Mouse (Mus musculus): ENCODE measurements around the gene Cacnb2. TPM values are rescaled to one million over a fixed set of nuclear protein-coding genes. Genes with fewer than 3 reads are reported as not detected.

The Cacnb2 gene
- polyA plus RNA-seq, 1 experiment: not detected

- Histone ChIP-seq H3K4me3 (ENCODE audit: insufficient read depth, low read depth, low read length) (no peak overlapping the region), H3K4me1 (ENCODE audit: control insufficient read depth, insufficient read depth, insufficient read length, low read length) (no peaks in the 10 kb centered on the region), H3K27ac (replicated peaks; ENCODE audit: low read depth, low read length) (no peak overlapping the region)
These were observed 172.1 kb downstream of the Cacnb2 start for GRCm38 (mm10) chr2:14774857-14775495.

GRCm38 (mm10) chr2:14787983-14788382 lies 185.1 kb downstream of the Cacnb2 start:
- H3K4me3 ChIP-seq (ENCODE audit: insufficient read depth, low read depth, low read length): no peak overlapping the region
- H3K27ac ChIP-seq (replicated peaks; ENCODE audit: low read depth, low read length): no peak overlapping the region
- no peaks in the 10 kb centered on the region for H3K4me1 ChIP-seq (ENCODE audit: control insufficient read depth, insufficient read depth, insufficient read length, low read length)

GRCm38 (mm10) chr2:14801446-14802046 lies 198.7 kb downstream of the Cacnb2 start:
- Histone ChIP-seq H3K4me3 (ENCODE audit: insufficient read depth, low read depth, low read length) (no peak overlapping the region), H3K4me1 (ENCODE audit: control insufficient read depth, insufficient read depth, insufficient read length, low read length) (no peaks in the 10 kb centered on the region), H3K27ac (replicated peaks; ENCODE audit: low read depth, low read length) (no peak overlapping the region)

GRCm38 (mm10) chr2:14807650-14808347 lies 204.9 kb downstream of the Cacnb2 start:
- Histone ChIP-seq H3K4me3 (ENCODE audit: insufficient read depth, low read depth, low read length) (no peak overlapping the region), H3K4me1 (ENCODE audit: control insufficient read depth, insufficient read depth, insufficient read length, low read length) (no peaks in the 10 kb centered on the region), H3K27ac (replicated peaks; ENCODE audit: low read depth, low read length) (no peak overlapping the region)

- no peaks in the 10 kb centered on the region for H3K4me1 ChIP-seq (ENCODE audit: control insufficient read depth, insufficient read depth, insufficient read length, low read length)
- H3K27ac ChIP-seq (replicated peaks; ENCODE audit: low read depth, low read length): no peak overlapping the region
- H3K4me3 ChIP-seq (ENCODE audit: insufficient read depth, low read depth, low read length): no peak overlapping the region
These were observed 212.1 kb downstream of the Cacnb2 start for GRCm38 (mm10) chr2:14814977-14815376.

GRCm38 (mm10) chr2:14818651-14819050 lies 215.8 kb downstream of the Cacnb2 start:
- Histone ChIP-seq H3K27ac (replicated peaks; ENCODE audit: low read depth, low read length) (no peak overlapping the region), H3K4me1 (ENCODE audit: control insufficient read depth, insufficient read depth, insufficient read length, low read length) (peaks cover 3% of the 10 kb centered on the region; the same call in 1 of the 2 replicates), H3K4me3 (ENCODE audit: insufficient read depth, low read depth, low read length) (no peak overlapping the region)

GRCm38 (mm10) chr2:14820946-14821345 lies 218.1 kb downstream of the Cacnb2 start:
- Histone ChIP-seq H3K27ac (replicated peaks; ENCODE audit: low read depth, low read length) (no peak overlapping the region), H3K4me1 (ENCODE audit: control insufficient read depth, insufficient read depth, insufficient read length, low read length) (peaks cover 3% of the 10 kb centered on the region; the same call in 1 of the 2 replicates), H3K4me3 (ENCODE audit: insufficient read depth, low read depth, low read length) (no peak overlapping the region)

GRCm38 (mm10) chr2:14823105-14823504 lies 220.2 kb downstream of the Cacnb2 start:
- H3K27ac ChIP-seq (replicated peaks; ENCODE audit: low read depth, low read length): peak overlapping the region; percentile 39
- peaks cover 3% of the 10 kb centered on the region; the same call in 1 of the 2 replicates for H3K4me1 ChIP-seq (ENCODE audit: control insufficient read depth, insufficient read depth, insufficient read length, low read length)
- no peak overlapping the region for H3K4me3 ChIP-seq (ENCODE audit: insufficient read depth, low read depth, low read length)

GRCm38 (mm10) chr2:14823816-14824348 lies 221.0 kb downstream of the Cacnb2 start:
- H3K4me1 ChIP-seq (ENCODE audit: control insufficient read depth, insufficient read depth, insufficient read length, low read length): peaks cover 3% of the 10 kb centered on the region; the same call in 1 of the 2 replicates
- H3K4me3 ChIP-seq (ENCODE audit: insufficient read depth, low read depth, low read length): peak overlapping the region; percentile 50
- H3K27ac ChIP-seq (replicated peaks; ENCODE audit: low read depth, low read length): peak overlapping the region; percentile 77

GRCm38 (mm10) chr2:14825146-14825545 lies 222.3 kb downstream of the Cacnb2 start:
- no peak overlapping the region for H3K4me3 ChIP-seq (ENCODE audit: insufficient read depth, low read depth, low read length)
- H3K27ac ChIP-seq (replicated peaks; ENCODE audit: low read depth, low read length): no peak overlapping the region
- H3K4me1 ChIP-seq (ENCODE audit: control insufficient read depth, insufficient read depth, insufficient read length, low read length): peaks cover 3% of the 10 kb centered on the region; the same call in 1 of the 2 replicates

GRCm38 (mm10) chr2:14829451-14829850 lies 226.6 kb downstream of the Cacnb2 start:
- Histone ChIP-seq H3K27ac (replicated peaks; ENCODE audit: low read depth, low read length) (no peak overlapping the region), H3K4me1 (ENCODE audit: control insufficient read depth, insufficient read depth, insufficient read length, low read length) (no peaks in the 10 kb centered on the region), H3K4me3 (ENCODE audit: insufficient read depth, low read depth, low read length) (no peak overlapping the region)

GRCm38 (mm10) chr2:14831308-14831707 lies 228.4 kb downstream of the Cacnb2 start:
- H3K27ac ChIP-seq (replicated peaks; ENCODE audit: low read depth, low read length): no peak overlapping the region
- H3K4me3 ChIP-seq (ENCODE audit: insufficient read depth, low read depth, low read length): no peak overlapping the region
- H3K4me1 ChIP-seq (ENCODE audit: control insufficient read depth, insufficient read depth, insufficient read length, low read length): peaks cover 2% of the 10 kb centered on the region

- Histone ChIP-seq H3K4me1 (ENCODE audit: control insufficient read depth, insufficient read depth, insufficient read length, low read length) (peaks cover 2% of the 10 kb centered on the region), H3K4me3 (ENCODE audit: insufficient read depth, low read depth, low read length) (no peak overlapping the region), H3K27ac (replicated peaks; ENCODE audit: low read depth, low read length) (peak overlapping the region; percentile 68)
These were observed 231.9 kb downstream of the Cacnb2 start for GRCm38 (mm10) chr2:14834700-14835317.

- Histone ChIP-seq H3K27ac (replicated peaks; ENCODE audit: low read depth, low read length) (no peak overlapping the region), H3K4me1 (ENCODE audit: control insufficient read depth, insufficient read depth, insufficient read length, low read length) (no peaks in the 10 kb centered on the region)
These were observed 238.4 kb downstream of the Cacnb2 start for GRCm38 (mm10) chr2:14841272-14841671.

GRCm38 (mm10) chr2:14846727-14847126 lies 243.8 kb downstream of the Cacnb2 start:
- Histone ChIP-seq H3K27ac (replicated peaks; ENCODE audit: low read depth, low read length) (no peak overlapping the region), H3K4me1 (ENCODE audit: control insufficient read depth, insufficient read depth, insufficient read length, low read length) (no peaks in the 10 kb centered on the region), H3K4me3 (ENCODE audit: insufficient read depth, low read depth, low read length) (no peak overlapping the region)

More at GRCm38 (mm10) chr2:14841272-14841671, 238.4 kb downstream of the Cacnb2 start:
- H3K4me3 ChIP-seq (ENCODE audit: insufficient read depth, low read depth, low read length): no peak overlapping the region
